Mouse (Mus musculus) T-helper 2 cell (primary cell): ENCODE results near the gene En1.

Source experiments
- in situ Hi-C: fragments of 300-600 bp; cut with MboI, MseI; formaldehyde crosslinking; loops from one replicate; pipeline ENCODE4 v1.15.1; 2025; ENCODE audit warnings: high pct_unique_total_duplicates

Gene En1

GRCm38 (mm10) chr1:120602031-120602730, at the start of gene En1:
TSS of gene En1 (plus strand) at chr1:120602418.
- in situ Hi-C loops = loop anchor here (10.0 kb wide), 1 partner anchor 573 kb away; no protein-coding TSS in a partner anchor

DNA sequence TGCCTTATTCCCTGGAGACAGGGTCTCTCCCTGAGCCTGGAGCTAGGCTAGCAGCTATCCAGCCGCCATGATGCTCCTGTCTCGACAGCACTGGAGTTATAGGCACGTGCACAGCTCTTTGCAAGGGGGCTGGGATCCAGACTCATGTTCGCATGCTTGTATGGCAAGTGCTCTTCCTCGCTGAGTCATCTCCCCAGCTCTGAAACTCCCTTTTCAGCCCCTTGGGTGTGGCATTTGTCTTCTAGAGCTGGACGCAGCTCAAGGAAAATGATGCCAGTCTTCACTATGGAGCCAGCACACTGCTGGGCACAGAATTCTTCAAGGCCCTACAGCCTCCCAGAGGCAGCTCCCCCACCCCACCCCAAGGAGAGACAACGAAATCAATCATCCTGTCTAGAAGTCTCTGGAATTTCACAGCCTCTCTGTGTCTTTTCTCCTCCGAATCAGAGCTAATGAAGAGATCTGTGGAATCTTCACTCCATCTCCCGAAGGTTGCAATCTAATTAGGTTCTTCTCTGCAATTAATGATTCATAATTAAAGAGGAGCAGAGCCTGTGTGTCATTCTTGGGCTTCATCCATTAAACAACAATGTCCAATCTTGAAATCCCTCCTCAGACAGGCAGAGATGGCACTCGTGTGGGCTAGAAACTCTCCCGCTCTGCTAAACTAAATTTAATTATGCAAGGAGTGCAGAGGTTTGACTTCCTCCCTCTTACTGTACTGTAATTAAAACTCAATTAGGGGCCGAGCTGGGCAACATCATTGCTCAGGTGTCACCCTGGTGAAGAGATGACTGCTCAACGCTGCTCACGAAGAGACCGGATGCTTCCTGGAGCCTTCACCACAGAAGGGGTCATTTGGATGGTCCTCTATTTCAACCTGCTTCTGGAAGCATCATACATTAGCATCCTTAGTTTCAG, 45.0 kb upstream of the En1 start:
- in situ Hi-C loops = no loop called here

GRCm38 (mm10) chr1:120558341-120559285, 43.6 kb upstream of the En1 start:
- in situ Hi-C loops = no loop called here

- in situ Hi-C loops = no loop called here
Measured at GRCm38 (mm10) chr1:120559911-120560310, 42.3 kb upstream of the En1 start.

DNA sequence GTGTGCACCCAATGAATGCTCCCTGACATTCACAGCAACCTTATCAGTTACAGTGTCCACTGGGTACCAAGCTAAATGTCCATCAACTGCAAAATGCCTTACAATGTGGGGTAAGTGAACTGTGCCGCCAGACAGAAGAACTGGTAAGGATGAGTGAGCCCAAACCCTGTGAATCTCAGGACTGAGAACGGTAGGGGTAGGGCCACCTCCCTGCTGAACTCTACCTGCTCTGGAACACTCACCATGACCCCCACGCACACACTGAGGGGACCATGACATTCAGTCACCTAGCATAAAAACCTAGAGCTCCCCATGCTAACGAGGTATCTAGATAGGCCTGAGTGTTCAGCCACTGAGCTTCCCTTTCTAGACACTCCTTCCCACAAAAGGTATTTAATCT, 20.9 kb upstream of the En1 start:
- in situ Hi-C loops = loop anchor here (5.0 kb wide), 1 partner anchor 601 kb away; no protein-coding TSS in a partner anchor

GRCm38 (mm10) chr1:120585481-120585880, 16.7 kb upstream of the En1 start:
- in situ Hi-C loops = no loop called here

DNA sequence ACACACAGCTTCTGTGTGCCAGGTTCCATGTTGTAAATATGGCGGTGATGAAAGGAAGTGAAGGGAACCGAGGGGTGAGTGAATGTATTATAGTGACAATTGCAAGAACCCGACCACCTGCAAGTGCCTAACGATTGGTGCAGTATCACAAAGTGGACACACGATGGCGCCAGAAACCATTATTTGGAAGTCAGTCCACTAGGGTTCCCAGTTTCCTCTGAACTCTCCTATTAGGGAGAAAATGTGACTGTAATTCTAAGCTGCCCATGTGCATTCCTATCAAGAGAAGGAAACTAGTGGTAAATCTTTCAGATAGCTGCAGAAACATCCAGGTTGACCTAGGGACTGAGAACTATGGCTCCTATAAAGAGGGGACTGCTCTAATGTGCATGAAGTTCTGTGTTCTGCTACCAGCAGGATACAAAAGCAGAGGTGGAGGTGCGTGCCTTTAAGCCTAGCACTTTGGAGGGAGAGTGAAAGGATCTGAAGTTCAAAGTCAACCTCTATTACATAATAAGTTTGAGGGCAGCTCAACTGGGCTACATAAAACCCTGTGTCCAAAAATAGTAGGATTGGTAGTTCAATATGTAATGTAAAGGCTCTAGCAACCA, 15.6 kb upstream of the En1 start:
- in situ Hi-C loops = no loop called here

DNA sequence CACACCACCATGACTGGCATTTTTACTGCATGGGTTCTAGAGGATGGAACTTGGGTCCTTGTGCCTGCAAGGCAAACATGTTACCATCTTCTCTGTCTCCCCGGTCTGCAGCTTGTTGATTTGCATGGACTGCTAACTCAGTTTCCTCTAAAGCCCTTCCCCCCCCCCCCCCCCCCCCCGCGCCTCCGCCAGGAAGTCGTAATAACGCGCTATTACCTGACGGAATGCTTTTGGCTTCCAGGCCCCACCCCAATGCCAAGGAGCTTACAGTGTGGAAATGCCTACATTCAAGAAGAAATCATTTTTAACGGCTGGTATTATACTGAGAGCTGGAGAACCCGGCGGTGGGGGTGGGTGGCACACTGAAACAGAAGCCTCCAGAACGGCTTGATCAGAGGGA, 14.8 kb upstream of the En1 start:
- in situ Hi-C loops = no loop called here

DNA sequence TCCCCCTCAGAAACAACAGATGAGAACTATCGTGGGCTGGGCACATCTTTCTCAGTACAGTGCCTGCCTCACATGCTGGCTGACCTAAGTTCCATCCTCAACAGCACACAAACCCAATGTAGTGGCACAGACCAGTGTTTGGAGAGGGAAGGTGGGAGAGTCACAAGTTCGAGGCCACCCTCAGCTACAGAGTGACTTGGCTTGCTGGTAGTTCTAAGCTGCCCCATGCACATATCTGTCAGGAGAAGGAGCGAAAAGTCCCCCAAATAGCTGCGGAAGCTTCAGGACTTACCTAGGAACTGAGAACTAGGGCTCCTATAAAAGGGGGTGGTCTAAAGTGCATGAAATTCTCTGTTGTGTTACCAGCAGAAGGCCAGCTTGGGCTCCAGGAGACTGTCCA, 14.3 kb upstream of the En1 start:
- in situ Hi-C loops = no loop called here

DNA sequence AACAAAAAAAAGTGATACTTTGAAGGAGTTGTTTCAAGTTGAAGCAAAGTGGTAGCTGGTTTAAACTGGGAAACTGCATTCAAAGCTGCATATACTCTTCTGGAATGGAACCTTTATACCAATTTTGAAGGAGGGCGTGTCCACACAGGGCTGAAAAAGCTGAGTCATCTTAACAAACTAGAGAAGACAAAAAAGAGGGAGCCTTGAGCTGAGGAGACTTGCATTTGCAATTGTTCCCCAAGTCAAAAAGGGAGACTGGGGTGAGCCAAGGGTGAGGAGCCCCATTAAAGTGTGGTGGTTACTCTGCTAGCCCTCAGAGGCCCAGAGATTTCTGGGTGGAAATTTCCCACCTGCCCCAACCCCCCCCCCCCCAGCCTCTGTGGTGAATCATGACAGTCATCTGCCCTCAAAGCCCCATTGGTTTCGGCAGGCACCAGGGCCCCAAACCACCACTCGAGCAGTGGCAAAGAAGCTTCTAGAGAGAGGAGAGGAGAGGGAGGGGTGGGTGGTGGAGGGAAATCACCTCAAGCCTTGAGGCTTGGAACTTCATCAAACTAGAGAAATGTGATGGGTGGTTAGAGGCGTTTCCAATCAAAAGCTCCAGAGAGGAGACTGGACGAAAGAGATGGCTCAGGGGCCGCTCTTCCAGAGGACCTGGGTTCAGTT, 13.7 kb upstream of the En1 start:
- in situ Hi-C loops = no loop called here

- in situ Hi-C loops = no loop called here
Measured at GRCm38 (mm10) chr1:120593236-120593919, 8.8 kb upstream of the En1 start.

DNA sequence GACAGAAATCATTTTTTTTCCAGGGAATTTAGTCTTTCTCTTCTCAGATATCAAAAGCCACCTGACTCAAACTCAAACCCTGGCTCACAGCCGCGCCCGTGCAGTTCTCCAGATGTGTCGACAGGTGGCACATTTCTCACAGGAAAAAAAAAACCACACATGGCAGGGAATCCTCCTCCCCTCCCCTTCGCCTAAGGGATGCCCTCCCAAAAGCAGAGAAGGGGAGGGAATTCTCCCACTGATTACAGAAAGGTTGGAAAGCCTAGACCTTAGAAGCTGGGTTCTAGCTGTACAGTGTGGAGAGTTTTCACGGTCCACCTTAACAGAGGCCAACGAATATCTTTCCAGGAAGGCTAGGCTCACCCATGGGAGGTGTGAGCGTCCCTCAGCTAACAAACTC, 7.6 kb upstream of the En1 start:
- in situ Hi-C loops = no loop called here

DNA sequence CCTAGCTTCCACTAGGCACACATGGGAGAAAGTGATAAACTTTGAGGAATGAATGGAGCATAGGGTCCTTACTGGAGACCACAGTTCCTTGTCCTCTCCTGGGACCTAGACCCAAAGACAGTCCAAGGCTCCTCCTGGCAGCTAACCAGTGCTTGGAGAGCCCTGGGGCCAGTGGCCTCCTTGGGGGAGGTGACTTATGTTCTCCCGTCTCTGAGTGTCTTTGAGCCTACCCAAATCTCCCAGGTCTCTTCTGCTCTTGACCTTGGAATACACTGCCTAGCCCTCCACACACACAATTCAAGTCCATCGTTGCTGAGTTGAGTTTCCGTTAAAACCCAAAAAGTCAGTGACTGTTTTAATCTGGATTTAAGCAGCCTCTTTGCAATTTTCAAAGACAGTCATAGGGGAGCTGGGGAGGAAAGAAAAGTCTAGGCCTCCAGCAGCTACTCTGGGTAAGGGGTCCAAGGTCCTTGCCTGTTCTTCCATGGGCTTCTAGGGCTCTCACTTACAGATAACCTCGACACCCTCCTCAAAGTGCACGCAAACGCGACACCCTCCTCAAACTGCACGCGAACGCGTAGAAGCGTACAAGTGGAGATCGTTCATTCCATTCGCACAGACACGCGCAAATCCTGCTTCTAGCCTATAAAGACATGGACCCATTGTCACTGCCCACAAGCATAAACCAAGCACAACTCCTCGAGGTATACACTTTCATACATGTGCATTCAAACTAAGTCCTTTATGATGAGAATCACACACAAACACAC, 6.6 kb upstream of the En1 start:
- in situ Hi-C loops = no loop called here

DNA sequence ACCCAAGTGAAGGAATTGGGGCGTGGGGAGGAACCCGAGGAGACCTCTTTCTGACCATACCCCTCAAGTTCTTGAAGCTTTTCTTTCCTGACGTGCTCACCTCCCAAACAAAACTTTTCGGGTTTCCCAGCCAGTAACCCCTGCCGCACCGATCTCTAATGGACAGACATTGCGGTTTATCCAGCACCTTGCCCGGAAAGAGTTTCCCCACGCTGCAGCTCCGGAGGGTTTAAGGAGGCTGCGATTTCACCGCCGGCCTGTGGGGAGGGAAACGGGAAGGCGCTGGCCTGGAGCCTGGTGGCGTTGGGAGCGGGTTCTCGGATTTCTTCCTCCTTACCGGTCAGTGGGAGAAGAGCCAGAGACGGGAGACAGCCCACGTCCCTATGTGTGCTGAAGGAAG, 5.9 kb upstream of the En1 start:
- in situ Hi-C loops = no loop called here

GRCm38 (mm10) chr1:120596784-120597183, 5.4 kb upstream of the En1 start:
- in situ Hi-C loops = no loop called here

- in situ Hi-C loops = no loop called here
Measured at GRCm38 (mm10) chr1:120597271-120597670, 4.9 kb upstream of the En1 start.

DNA sequence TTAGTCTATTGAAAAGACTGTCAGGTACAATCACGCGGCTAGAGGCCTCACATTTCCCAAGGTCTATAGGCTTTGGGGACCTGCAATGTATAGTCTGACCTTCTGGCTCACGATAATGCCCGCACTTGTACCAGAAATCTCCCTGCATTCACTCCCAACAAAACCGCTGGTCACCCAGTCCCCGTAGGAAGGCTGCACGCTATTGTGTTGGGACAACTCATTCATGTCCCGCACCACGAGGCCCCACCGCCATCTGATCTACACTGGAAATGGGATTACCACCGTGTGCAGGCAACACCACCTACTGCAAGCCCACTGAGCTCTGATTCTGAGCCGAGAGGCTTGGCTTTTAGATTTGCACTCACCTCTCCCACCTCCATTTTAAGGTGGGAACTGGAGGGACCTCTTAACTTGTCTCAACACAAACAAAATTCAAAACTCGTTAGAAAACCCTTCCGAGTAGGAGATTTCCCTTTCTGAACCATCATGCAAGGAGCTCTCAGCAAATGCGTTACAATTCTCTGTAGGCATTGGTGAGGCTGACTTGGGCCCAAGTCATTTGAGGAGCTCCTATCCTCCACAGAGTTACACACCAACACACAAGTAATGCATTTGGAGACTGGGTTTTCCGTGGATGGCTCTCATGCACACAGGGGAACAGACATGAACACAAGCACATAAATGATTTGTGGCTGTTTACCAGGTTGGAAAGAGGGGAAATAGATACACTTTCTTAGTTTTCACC, 3.9 kb upstream of the En1 start:
- in situ Hi-C loops = no loop called here

DNA sequence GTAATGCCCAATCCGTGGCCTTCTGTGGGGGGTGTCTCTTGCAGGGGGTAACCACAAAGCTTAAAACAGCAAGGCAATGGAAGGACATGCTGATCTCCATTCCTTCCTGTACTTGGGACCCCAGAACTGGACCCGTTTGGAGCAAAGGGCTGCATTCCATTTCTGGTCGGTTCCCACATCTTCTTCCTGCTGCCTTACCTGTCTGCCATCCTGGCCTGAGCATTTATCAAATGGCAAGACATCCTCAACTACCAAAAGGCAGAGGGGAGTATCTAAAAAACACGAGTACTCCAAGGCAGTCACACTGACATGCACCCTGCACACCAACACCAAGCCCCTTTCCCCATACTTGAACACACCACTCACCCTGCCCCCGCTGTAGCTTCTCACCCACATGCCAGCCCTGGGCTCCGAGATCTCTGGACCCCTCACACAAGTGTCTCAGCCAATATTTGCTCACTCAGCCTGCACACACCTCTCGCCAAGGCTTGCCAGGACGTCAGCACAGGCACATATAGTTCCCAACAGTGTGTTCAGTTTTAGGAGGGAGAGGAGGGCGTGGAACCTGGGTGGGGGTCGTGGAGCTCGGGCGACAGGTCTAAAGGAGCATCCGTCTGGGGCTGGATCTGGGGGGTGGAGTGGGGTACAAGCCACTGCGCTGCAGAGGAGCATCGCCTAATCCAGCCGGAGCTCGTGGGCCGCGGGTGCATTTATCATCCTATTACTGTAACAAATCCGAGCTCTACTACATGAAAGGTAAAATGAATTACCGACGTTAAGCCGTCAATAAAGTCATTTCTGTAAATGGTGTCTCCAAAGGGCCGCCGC, 2.7 kb upstream of the En1 start:
- in situ Hi-C loops = loop anchor here (10.0 kb wide), 1 partner anchor 575 kb away; no protein-coding TSS in a partner anchor
